Mouse (Mus musculus): Measurements from ENCODE around the gene Dync1i1. TPM values are rescaled to one million over a fixed set of nuclear protein-coding genes. Genes with fewer than 3 reads are reported as not detected.

The Dync1i1 gene
- polyA plus RNA-seq, 1 experiment from 2014 or later, result 0.85 TPM

GRCm38 (mm10) chr6:5828409-5828974 is 103.1 kb downstream of the Dync1i1 start:
- no peak overlapping the region for H3K9ac ChIP-seq (ENCODE audit: low read length)
- no peaks in the 10 kb centered on the region for H3K36me3 ChIP-seq (ENCODE audit: control insufficient read depth, insufficient read depth, low read length)
- no peak overlapping the region for H3K4me2 ChIP-seq (replicated peaks; ENCODE audit: low read depth)
- DNase-seq (ENCODE audit: low spot score), result no peak
- H3K4me1 ChIP-seq (replicated peaks; ENCODE audit: control insufficient read depth, insufficient read depth), result no peaks in the 10 kb centered on the region
- 51% methylated on average over 14 of the region's 14 CpGs for WGBS
- H3K4me3 ChIP-seq (ENCODE audit: low read depth, low read length), result no peak overlapping the region
- H3K27ac ChIP-seq (replicated peaks), result no peak overlapping the region
- H3K9me3 ChIP-seq (ENCODE audit: control insufficient read depth, low read length), result no peaks in the 10 kb centered on the region
- H3K27me3 ChIP-seq (ENCODE audit: control insufficient read depth, insufficient read depth, low read length), result no peaks in the 10 kb centered on the region
- TF ChIP-seq CTCF (IDR thresholded peaks at IDR 0.05; ENCODE audit: low read depth) (no peak), EP300 (optimal IDR thresholded peaks at IDR 0.05) (no peak)
- ATAC-seq (ENCODE audit: low FRiP score, low TSS enrichment), result no peak

- DNase-seq (ENCODE audit: low spot score) (no peak), ATAC-seq (ENCODE audit: low FRiP score, low TSS enrichment) (no peak)
- Histone ChIP-seq H3K27me3 (ENCODE audit: control insufficient read depth, insufficient read depth, low read length) (no peaks in the 10 kb centered on the region), H3K4me2 (replicated peaks; ENCODE audit: low read depth) (no peak overlapping the region), H3K9ac (ENCODE audit: low read length) (no peak overlapping the region), H3K4me1 (replicated peaks; ENCODE audit: control insufficient read depth, insufficient read depth) (no peaks in the 10 kb centered on the region), H3K9me3 (ENCODE audit: control insufficient read depth, low read length) (no peaks in the 10 kb centered on the region), H3K27ac (replicated peaks) (no peak overlapping the region), H3K36me3 (ENCODE audit: control insufficient read depth, insufficient read depth, low read length) (no peaks in the 10 kb centered on the region), H3K4me3 (ENCODE audit: low read depth, low read length) (no peak overlapping the region)
- 46% methylated on average over 9 of the region's 9 CpGs for WGBS
- no peak for TF ChIP-seq EP300 (optimal IDR thresholded peaks at IDR 0.05)
- TF ChIP-seq CTCF (IDR thresholded peaks at IDR 0.05; ENCODE audit: low read depth), result no peak
Observed at GRCm38 (mm10) chr6:5829148-5829547, 103.7 kb downstream of the Dync1i1 start.

- Histone ChIP-seq H3K4me1 (replicated peaks; ENCODE audit: control insufficient read depth, insufficient read depth) (no peaks in the 10 kb centered on the region), H3K27me3 (ENCODE audit: control insufficient read depth, insufficient read depth, low read length) (no peaks in the 10 kb centered on the region), H3K36me3 (ENCODE audit: control insufficient read depth, insufficient read depth, low read length) (no peaks in the 10 kb centered on the region), H3K27ac (replicated peaks) (no peak overlapping the region), H3K4me3 (ENCODE audit: low read depth, low read length) (no peak overlapping the region), H3K4me2 (replicated peaks; ENCODE audit: low read depth) (no peak overlapping the region), H3K9me3 (ENCODE audit: control insufficient read depth, low read length) (no peaks in the 10 kb centered on the region), H3K9ac (ENCODE audit: low read length) (no peak overlapping the region)
- DNase-seq (ENCODE audit: low spot score) (no peak), ATAC-seq (ENCODE audit: low FRiP score, low TSS enrichment) (no peak)
- TF ChIP-seq CTCF (IDR thresholded peaks at IDR 0.05; ENCODE audit: low read depth), result no peak
- TF ChIP-seq EP300 (optimal IDR thresholded peaks at IDR 0.05), result no peak
- 66% methylated on average over 2 of the region's 2 CpGs for WGBS
Observed at GRCm38 (mm10) chr6:5830717-5831116, 105.3 kb downstream of the Dync1i1 start.

- Histone ChIP-seq H3K9me3 (ENCODE audit: control insufficient read depth, low read length) (no peaks in the 10 kb centered on the region), H3K27ac (replicated peaks) (no peak overlapping the region), H3K9ac (ENCODE audit: low read length) (no peak overlapping the region), H3K36me3 (ENCODE audit: control insufficient read depth, insufficient read depth, low read length) (no peaks in the 10 kb centered on the region), H3K4me3 (ENCODE audit: low read depth, low read length) (no peak overlapping the region), H3K4me1 (replicated peaks; ENCODE audit: control insufficient read depth, insufficient read depth) (no peaks in the 10 kb centered on the region), H3K27me3 (ENCODE audit: control insufficient read depth, insufficient read depth, low read length) (no peaks in the 10 kb centered on the region), H3K4me2 (replicated peaks; ENCODE audit: low read depth) (no peak overlapping the region)
- WGBS, result 74% methylated on average over 3 of the region's 3 CpGs
- DNase-seq (ENCODE audit: low spot score), result no peak
- no peak for TF ChIP-seq CTCF (IDR thresholded peaks at IDR 0.05; ENCODE audit: low read depth)
- no peak for TF ChIP-seq EP300 (optimal IDR thresholded peaks at IDR 0.05)
- no peak for ATAC-seq (ENCODE audit: low FRiP score, low TSS enrichment)
Observed at GRCm38 (mm10) chr6:5831233-5831632, 105.8 kb downstream of the Dync1i1 start.

GRCm38 (mm10) chr6:5832838-5833237 is 107.4 kb downstream of the Dync1i1 start:
- H3K4me1 ChIP-seq (replicated peaks; ENCODE audit: control insufficient read depth, insufficient read depth), result no peaks in the 10 kb centered on the region
- no peak overlapping the region for H3K27ac ChIP-seq (replicated peaks)
- no peaks in the 10 kb centered on the region for H3K36me3 ChIP-seq (ENCODE audit: control insufficient read depth, insufficient read depth, low read length)
- no peak for TF ChIP-seq CTCF (IDR thresholded peaks at IDR 0.05; ENCODE audit: low read depth)
- no peak for TF ChIP-seq EP300 (optimal IDR thresholded peaks at IDR 0.05)
- no peak overlapping the region for H3K4me3 ChIP-seq (ENCODE audit: low read depth, low read length)
- H3K9ac ChIP-seq (ENCODE audit: low read length), result no peak overlapping the region
- ATAC-seq (ENCODE audit: low FRiP score, low TSS enrichment), result no peak
- H3K27me3 ChIP-seq (ENCODE audit: control insufficient read depth, insufficient read depth, low read length), result no peaks in the 10 kb centered on the region
- no peak overlapping the region for H3K4me2 ChIP-seq (replicated peaks; ENCODE audit: low read depth)
- 93% methylated on average over 2 of the region's 2 CpGs for WGBS
- no peaks in the 10 kb centered on the region for H3K9me3 ChIP-seq (ENCODE audit: control insufficient read depth, low read length)
- no peak for DNase-seq (ENCODE audit: low spot score)

- Histone ChIP-seq H3K4me2 (replicated peaks; ENCODE audit: low read depth) (no peak overlapping the region), H3K27ac (replicated peaks) (no peak overlapping the region), H3K36me3 (ENCODE audit: control insufficient read depth, insufficient read depth, low read length) (no peaks in the 10 kb centered on the region), H3K4me1 (replicated peaks; ENCODE audit: control insufficient read depth, insufficient read depth) (no peaks in the 10 kb centered on the region), H3K4me3 (ENCODE audit: low read depth, low read length) (no peak overlapping the region), H3K9ac (ENCODE audit: low read length) (no peak overlapping the region), H3K9me3 (ENCODE audit: control insufficient read depth, low read length) (no peaks in the 10 kb centered on the region), H3K27me3 (ENCODE audit: control insufficient read depth, insufficient read depth, low read length) (no peaks in the 10 kb centered on the region)
- DNase-seq (ENCODE audit: low spot score) (no peak), ATAC-seq (ENCODE audit: low FRiP score, low TSS enrichment) (no peak)
- TF ChIP-seq EP300 (optimal IDR thresholded peaks at IDR 0.05), result no peak
- TF ChIP-seq CTCF (IDR thresholded peaks at IDR 0.05; ENCODE audit: low read depth), result no peak
- 75% methylated on average over 5 of the region's 5 CpGs for WGBS
Observed at GRCm38 (mm10) chr6:5842466-5842865, 117.0 kb downstream of the Dync1i1 start.
